Mouse (Mus musculus) 3134 (cell line): ENCODE results near the gene Rad9b.

Experiments
- DNase-seq: peaks from one replicate; pipeline ENCODE4 v3.0.0-alpha.2; 2011; ENCODE audit warnings: low spot score; ENCODE audit not compliant: insufficient read length; ENCODE audit errors: extremely low read depth

Gene Rad9b

GRCm38 (mm10) chr5:122353807-122354491 is at the start of gene Rad9b, which contains the start of gene Vps29:
Rad9b (minus strand) TSS chr5:122354233.
Vps29 (plus strand) TSS chr5:122354369.
- peak; percentile 97 for DNase-seq

GRCm38 (mm10) chr5:122403362-122403761 is 49.3 kb upstream of the Rad9b start:
- no peak for DNase-seq

- DNase-seq, result no peak
Observed at GRCm38 (mm10) chr5:122402772-122403171, 48.7 kb upstream of the Rad9b start.

GRCm38 (mm10) chr5:122402160-122402559 is 48.1 kb upstream of the Rad9b start:
- no peak for DNase-seq

- DNase-seq, result no peak
Observed at GRCm38 (mm10) chr5:122401303-122401640, 47.2 kb upstream of the Rad9b start.

- DNase-seq, result no peak
Observed at GRCm38 (mm10) chr5:122400628-122401302, 46.7 kb upstream of the Rad9b start.

- no peak for DNase-seq
Observed at GRCm38 (mm10) chr5:122399871-122400270, 45.8 kb upstream of the Rad9b start.

GRCm38 (mm10) chr5:122397495-122397894 is 43.5 kb upstream of the Rad9b start:
- no peak for DNase-seq

GRCm38 (mm10) chr5:122396791-122397190 is 42.8 kb upstream of the Rad9b start:
- DNase-seq, result no peak

GRCm38 (mm10) chr5:122393887-122394286 is 39.9 kb upstream of the Rad9b start:
- DNase-seq, result no peak

- DNase-seq, result no peak
Observed at GRCm38 (mm10) chr5:122392227-122393004, 38.4 kb upstream of the Rad9b start.

- peak; percentile 90 for DNase-seq
Observed at GRCm38 (mm10) chr5:122391786-122392180, 37.8 kb upstream of the Rad9b start, which contains the start of gene Arpc3. Arpc3 (plus strand) TSS chr5:122391878.

- DNase-seq, result no peak
Observed at GRCm38 (mm10) chr5:122391178-122391785, 37.2 kb upstream of the Rad9b start.

- no peak for DNase-seq
Observed at GRCm38 (mm10) chr5:122390671-122391070, 36.6 kb upstream of the Rad9b start.

- DNase-seq, result no peak
Observed at GRCm38 (mm10) chr5:122390006-122390405, 36.0 kb upstream of the Rad9b start.

GRCm38 (mm10) chr5:122379374-122380155 is 25.5 kb upstream of the Rad9b start:
- peak; percentile 53 for DNase-seq

- no peak for DNase-seq
Observed at GRCm38 (mm10) chr5:122378171-122378570, 24.1 kb upstream of the Rad9b start.

- no peak for DNase-seq
Observed at GRCm38 (mm10) chr5:122377101-122377833, 23.2 kb upstream of the Rad9b start.

- DNase-seq, result no peak
Observed at GRCm38 (mm10) chr5:122372878-122373277, 18.8 kb upstream of the Rad9b start.
